Mouse (Mus musculus): ENCODE results near the gene Bcr.

GRCm38 (mm10) chr10:75150361-75150760 is 90.0 kb downstream of the Bcr start:
- TF ChIP-seq EP300 (optimal IDR thresholded peaks at IDR 0.05) (no peak), CTCF (IDR thresholded peaks at IDR 0.05; ENCODE audit: low read depth) (no peak)

All from stomach, postnatal 0 days (tissue).